Mouse (Mus musculus) cerebellum, adult 2 months (tissue): Measurements from ENCODE around the gene Dpf1. TPM values are rescaled to one million over a fixed set of nuclear protein-coding genes. Genes with fewer than 3 reads are reported as not detected.
A peak's percentile ranks its signal among the peaks of the same experiment; 100 is the strongest.

Source experiments
- DNase-seq, 2 experiments: peaks; one replicate each; pipeline ENCODE4 v3.0.0; 2021
- H3K27ac ChIP-seq: fragments of 200-500 bp; 2 replicates; pipeline ENCODE4 v1.5.1; 2012; ENCODE audit warnings: low read length, control low read depth, inconsistent platforms; ENCODE audit not compliant: insufficient read depth
- H3K27me3 ChIP-seq: fragments of 200-500 bp; 2 replicates; pipeline ENCODE4 v1.6.1; 2012; ENCODE audit warnings: inconsistent platforms, mild to moderate bottlenecking, low read length, moderate library complexity; ENCODE audit not compliant: control insufficient read depth, insufficient read depth
- H3K4me1 ChIP-seq: fragments of 200-500 bp; 2 replicates; pipeline ENCODE4 v1.6.1; 2011; ENCODE audit warnings: low read length; ENCODE audit not compliant: control insufficient read depth, insufficient read depth
- H3K4me3 ChIP-seq: fragments of 200-500 bp; replicated peaks from 2 replicates; pipeline ENCODE3; 2011; ENCODE audit warnings: mild to moderate bottlenecking, low read depth, low read length, control low read depth; ENCODE audit not compliant: insufficient read depth
- CTCF ChIP-seq: fragments of 200-500 bp; IDR thresholded peaks from 2 replicates; pipeline ENCODE4 v1.5.1; 2011; ENCODE audit warnings: low read depth, mild to moderate bottlenecking, control low read depth, low read length, moderate library complexity, borderline replicate concordance; ENCODE audit not compliant: insufficient read depth
- POLR2A ChIP-seq: fragments of 200-500 bp; IDR thresholded peaks from 2 replicates; pipeline ENCODE4 v1.6.1; 2011; ENCODE audit warnings: low read length, control low read depth, borderline replicate concordance; ENCODE audit not compliant: insufficient read depth
- WGBS: fragments of 180-500 bp; shearing (Covaris S2); methylation state at CpG from one replicate; pipeline ENCODE4 v1.1.7; 2018; 5-methylcytosine and 5-hydroxymethylcytosine counted together
- polyA plus RNA-seq: library from polyadenylated mRNA; depleted of rRNA; stranded (reverse); fragments of >200 nt; gene quantifications from 2 replicates; pipeline ENCODE4 v1.2.3, GENCODE M21; 2012; rRNA removed

The Dpf1 gene
- 28.3 and 29.8 TPM in 2 replicates for polyA plus RNA-seq

GRCm38 (mm10) chr7:29303738-29304462 is at the start of gene Dpf1:
Dpf1 (plus strand) TSS chr7:29303951.
- H3K27ac ChIP-seq: no peak within 1 kb of the TSS

GRCm38 (mm10) chr7:29255875-29256274 is 47.9 kb upstream of the Dpf1 start:
- H3K27me3 ChIP-seq: no peaks in the 10 kb centered on the region
- no peak overlapping the region for H3K4me3 ChIP-seq
- no peaks in the 10 kb centered on the region for H3K4me1 ChIP-seq
- DNase-seq: no peak
- no peak overlapping the region for H3K27ac ChIP-seq
- WGBS: 61% methylated on average over 4 of the region's 4 CpGs
- TF ChIP-seq CTCF (no peak), POLR2A (no peak)

More at GRCm38 (mm10) chr7:29303738-29304462, at the start of gene Dpf1:
- WGBS: under 1% methylated on average over 65 of the region's 67 CpGs
- H3K4me1 ChIP-seq: peaks cover 11% of the 10 kb centered on the region; the same call in 1 of the 2 replicates
- DNase-seq: peak; percentile 86 to 93
- H3K4me3 ChIP-seq: peak within 1 kb of the TSS; percentile 56
- TF ChIP-seq POLR2A: no peak
- TF ChIP-seq CTCF: no peak
- H3K27me3 ChIP-seq: no peaks in the 10 kb centered on the region

DNA sequence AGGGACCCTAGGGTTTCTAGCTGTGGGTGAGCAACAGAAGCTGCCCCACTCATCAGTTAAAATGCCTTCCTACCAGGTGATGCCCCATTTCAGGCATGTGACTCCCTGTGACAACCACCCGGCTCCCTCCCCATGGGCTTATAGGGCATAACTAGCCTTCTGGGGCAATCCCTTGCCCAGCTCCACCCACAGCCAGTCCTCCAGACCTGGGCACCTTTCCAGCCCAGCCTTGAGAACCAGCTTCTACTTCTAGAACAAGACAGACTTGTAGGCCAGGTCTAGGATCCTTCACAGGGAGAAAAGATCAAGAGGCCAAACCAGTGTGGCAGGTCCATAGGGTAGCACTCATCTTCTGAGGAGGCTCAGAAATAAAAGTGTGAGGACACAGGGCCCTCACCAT is 46.4 kb upstream of the Dpf1 start:
- 53% methylated on average over 1 of the region's 1 CpGs for WGBS
- no peak for DNase-seq
- TF ChIP-seq POLR2A: no peak
- TF ChIP-seq CTCF: no peak

GRCm38 (mm10) chr7:29259781-29260730 is 43.7 kb upstream of the Dpf1 start:
- H3K27ac ChIP-seq: no peak overlapping the region
- H3K4me1 ChIP-seq: no peaks in the 10 kb centered on the region
- H3K4me3 ChIP-seq: no peak overlapping the region
- TF ChIP-seq CTCF (no peak), POLR2A (no peak)
- 59% methylated on average over 10 of the region's 10 CpGs for WGBS
- no peak for DNase-seq
- no peaks in the 10 kb centered on the region for H3K27me3 ChIP-seq

More for the DNA sequence above, 46.4 kb upstream of the Dpf1 start:
- Histone ChIP-seq H3K27ac (no peak overlapping the region), H3K4me1 (no peaks in the 10 kb centered on the region), H3K27me3 (no peaks in the 10 kb centered on the region), H3K4me3 (no peak overlapping the region)

GRCm38 (mm10) chr7:29262151-29262550 is 41.6 kb upstream of the Dpf1 start:
- WGBS: 65% methylated on average over 6 of the region's 6 CpGs
- no peak for TF ChIP-seq POLR2A
- no peak for TF ChIP-seq CTCF
- no peak for DNase-seq
- Histone ChIP-seq H3K27ac (no peak overlapping the region), H3K4me3 (no peak overlapping the region), H3K27me3 (no peaks in the 10 kb centered on the region), H3K4me1 (no peaks in the 10 kb centered on the region)

DNA sequence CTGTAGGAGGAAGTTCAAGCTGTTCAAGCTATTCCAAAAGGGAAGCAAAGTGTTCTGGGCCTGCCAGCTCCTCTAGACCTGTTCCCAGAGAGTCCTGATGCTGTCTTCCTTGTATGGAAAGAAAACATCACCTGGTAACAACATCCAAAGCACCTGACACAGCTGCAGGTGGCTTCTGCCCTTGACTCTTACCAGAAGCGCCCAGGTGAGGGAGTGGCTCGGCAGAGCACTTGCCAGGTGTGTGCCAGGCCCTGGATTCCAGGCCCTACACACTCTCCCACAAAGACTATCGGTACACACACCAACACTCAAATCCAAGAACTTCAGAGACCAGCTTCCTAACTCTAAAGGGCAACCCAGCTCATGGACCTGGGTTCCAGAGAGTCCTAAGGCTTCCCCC is 39.9 kb upstream of the Dpf1 start:
- TF ChIP-seq POLR2A (no peak), CTCF (no peak)
- DNase-seq: no peak
- 88% methylated on average over 3 of the region's 3 CpGs for WGBS
- Histone ChIP-seq H3K27me3 (no peaks in the 10 kb centered on the region), H3K4me3 (no peak overlapping the region), H3K4me1 (no peaks in the 10 kb centered on the region), H3K27ac (no peak overlapping the region)

DNA sequence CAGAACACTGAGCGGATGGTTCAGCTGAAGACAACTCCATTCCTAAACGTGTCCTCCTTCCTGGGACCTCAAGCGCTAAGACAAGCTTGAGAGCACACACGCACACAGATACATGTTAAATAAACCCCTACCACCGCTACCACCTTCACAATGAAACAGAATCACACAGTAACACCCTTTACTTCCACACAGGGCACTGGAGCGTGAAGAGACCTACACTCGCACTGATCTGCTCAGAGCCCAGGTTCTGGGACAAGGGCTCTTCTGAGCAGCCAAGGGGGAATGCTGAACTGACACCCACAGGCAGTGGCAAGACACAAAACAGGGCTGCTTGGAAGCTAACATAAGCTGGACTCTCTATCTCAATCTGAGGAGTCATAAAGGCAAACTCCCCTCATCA is 38.1 kb upstream of the Dpf1 start:
- TF ChIP-seq CTCF (no peak), POLR2A (no peak)
- Histone ChIP-seq H3K4me3 (no peak overlapping the region), H3K4me1 (peaks cover 4% of the 10 kb centered on the region), H3K27ac (no peak overlapping the region), H3K27me3 (no peaks in the 10 kb centered on the region)
- WGBS: 83% methylated on average over 7 of the region's 7 CpGs
- no peak for DNase-seq

DNA sequence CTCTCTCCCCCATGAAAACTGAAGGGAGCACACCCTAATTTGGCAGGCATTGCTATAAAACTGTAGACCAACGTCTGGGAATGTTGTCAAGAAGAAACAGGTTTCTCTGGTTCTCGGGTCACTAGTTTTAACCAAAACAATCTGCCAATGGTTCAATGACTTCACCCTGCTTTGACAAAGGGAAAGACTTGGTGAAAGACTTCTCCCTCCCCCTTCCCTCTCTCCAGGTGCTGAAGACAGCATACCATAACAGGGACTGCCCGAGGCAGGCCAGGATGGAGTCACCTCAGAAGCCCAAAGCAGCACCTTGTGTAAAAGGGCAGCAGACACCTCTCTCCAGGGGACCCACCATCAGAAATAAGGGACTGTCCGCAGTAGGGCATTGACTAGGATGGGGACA is 36.8 kb upstream of the Dpf1 start:
- Histone ChIP-seq H3K27ac (no peak overlapping the region), H3K4me3 (no peak overlapping the region), H3K4me1 (peaks cover 4% of the 10 kb centered on the region), H3K27me3 (no peaks in the 10 kb centered on the region)
- DNase-seq: no peak
- TF ChIP-seq POLR2A (no peak), CTCF (no peak)
- WGBS: 53% methylated on average over 4 of the region's 4 CpGs
